Mouse (Mus musculus): Measurements from ENCODE around the gene Rhbdf1. TPM values are rescaled to one million over a fixed set of nuclear protein-coding genes. Genes with fewer than 3 reads are reported as not detected.
A peak's percentile ranks its signal among the peaks of the same experiment; 100 is the strongest.

Rhbdf1 gene
- polyA plus RNA-seq, 1 experiment from 2014 or later = 23.1 TPM

GRCm38 (mm10) chr11:32221225-32221950 lies 712 bp downstream of the Rhbdf1 start:
- Histone ChIP-seq H3K27ac (replicated peaks; ENCODE audit: low read depth, low read length) (peak overlapping the region; percentile 66), H3K4me3 (ENCODE audit: low read depth, low read length) (peak overlapping the region; percentile 79), H3K9ac (ENCODE audit: low read length) (peak overlapping the region; percentile 85), H3K36me3 (ENCODE audit: control insufficient read depth, insufficient read depth, low read length) (no peaks in the 10 kb centered on the region), H3K4me2 (ENCODE audit: low read depth, severe bottlenecking) (peak overlapping the region; percentile 85), H3K9me3 (ENCODE audit: control insufficient read depth, low read length) (no peaks in the 10 kb centered on the region), H3K4me1 (ENCODE audit: control insufficient read depth, insufficient read depth, low read length) (peaks cover 33% of the 10 kb centered on the region), H3K27me3 (ENCODE audit: control insufficient read depth, insufficient read depth, low read length) (no peaks in the 10 kb centered on the region)
- under 1% methylated on average over 46 of the region's 46 CpGs for WGBS
- ATAC-seq (ENCODE audit: insufficient number of reproducible peaks, low FRiP score, low TSS enrichment, low read depth) (peak; percentile 37), DNase-seq (ENCODE audit: low spot score) (peak; percentile 71)

- Histone ChIP-seq H3K9me3 (ENCODE audit: control insufficient read depth, low read length) (no peaks in the 10 kb centered on the region), H3K36me3 (ENCODE audit: control insufficient read depth, insufficient read depth, low read length) (no peaks in the 10 kb centered on the region), H3K4me1 (ENCODE audit: control insufficient read depth, insufficient read depth, low read length) (peaks cover 31% of the 10 kb centered on the region), H3K27me3 (ENCODE audit: control insufficient read depth, insufficient read depth, low read length) (no peaks in the 10 kb centered on the region), H3K27ac (replicated peaks; ENCODE audit: low read depth, low read length) (no peak overlapping the region), H3K4me2 (ENCODE audit: low read depth, severe bottlenecking) (peak overlapping the region; percentile 85), H3K4me3 (ENCODE audit: low read depth, low read length) (peak overlapping the region; percentile 79), H3K9ac (ENCODE audit: low read length) (peak overlapping the region; percentile 85)
- ATAC-seq (ENCODE audit: insufficient number of reproducible peaks, low FRiP score, low TSS enrichment, low read depth) = no peak; the same call in 1 of the 2 replicates
- 34% methylated on average over 10 of the region's 10 CpGs for whole genome bisulfite sequencing
- no peak for DNase-seq (ENCODE audit: low spot score)
Measured at GRCm38 (mm10) chr11:32220607-32221224, 1.4 kb downstream of the Rhbdf1 start.

- ATAC-seq (ENCODE audit: insufficient number of reproducible peaks, low FRiP score, low TSS enrichment, low read depth) (no peak), DNase-seq (ENCODE audit: low spot score) (no peak)
- H3K9me3 ChIP-seq (ENCODE audit: control insufficient read depth, low read length) = no peaks in the 10 kb centered on the region
- H3K4me1 ChIP-seq (ENCODE audit: control insufficient read depth, insufficient read depth, low read length) = peaks cover 17% of the 10 kb centered on the region
- H3K4me3 ChIP-seq (ENCODE audit: low read depth, low read length) = no peak overlapping the region
- H3K4me2 ChIP-seq (ENCODE audit: low read depth, severe bottlenecking) = no peak overlapping the region
- no peak overlapping the region for H3K9ac ChIP-seq (ENCODE audit: low read length)
- 89% methylated on average over 10 of the region's 10 CpGs for WGBS
- peaks cover 3% of the 10 kb centered on the region; the same call in 1 of the 2 replicates for H3K36me3 ChIP-seq (ENCODE audit: control insufficient read depth, insufficient read depth, low read length)
- H3K27me3 ChIP-seq (ENCODE audit: control insufficient read depth, insufficient read depth, low read length) = no peaks in the 10 kb centered on the region
- H3K27ac ChIP-seq (replicated peaks; ENCODE audit: low read depth, low read length) = no peak overlapping the region
Measured at GRCm38 (mm10) chr11:32219287-32219686, 2.8 kb downstream of the Rhbdf1 start.

- peaks cover 17% of the 10 kb centered on the region for H3K4me1 ChIP-seq (ENCODE audit: control insufficient read depth, insufficient read depth, low read length)
- no peak overlapping the region for H3K4me2 ChIP-seq (ENCODE audit: low read depth, severe bottlenecking)
Measured at GRCm38 (mm10) chr11:32218501-32219050, 3.5 kb downstream of the Rhbdf1 start.

GRCm38 (mm10) chr11:32216851-32217250 lies 5.2 kb downstream of the Rhbdf1 start:
- H3K36me3 ChIP-seq (ENCODE audit: control insufficient read depth, insufficient read depth, low read length) = peaks cover 5% of the 10 kb centered on the region; the same call in 1 of the 2 replicates
- no peak overlapping the region for H3K27ac ChIP-seq (replicated peaks; ENCODE audit: low read depth, low read length)
- WGBS = 22% methylated on average over 8 of the region's 8 CpGs
- peaks cover 10% of the 10 kb centered on the region; the same call in 1 of the 2 replicates for H3K4me1 ChIP-seq (ENCODE audit: control insufficient read depth, insufficient read depth, low read length)
- H3K4me2 ChIP-seq (ENCODE audit: low read depth, severe bottlenecking) = no peak overlapping the region
- H3K27me3 ChIP-seq (ENCODE audit: control insufficient read depth, insufficient read depth, low read length) = no peaks in the 10 kb centered on the region
- no peak overlapping the region for H3K4me3 ChIP-seq (ENCODE audit: low read depth, low read length)
- ATAC-seq (ENCODE audit: insufficient number of reproducible peaks, low FRiP score, low TSS enrichment, low read depth) (no peak), DNase-seq (ENCODE audit: low spot score) (peak; percentile 86)
- no peaks in the 10 kb centered on the region for H3K9me3 ChIP-seq (ENCODE audit: control insufficient read depth, low read length)
- peak overlapping the region; percentile 27; the same call in 1 of the 2 replicates for H3K9ac ChIP-seq (ENCODE audit: low read length)

More at GRCm38 (mm10) chr11:32218501-32219050, 3.5 kb downstream of the Rhbdf1 start:
- Histone ChIP-seq H3K27me3 (ENCODE audit: control insufficient read depth, insufficient read depth, low read length) (no peaks in the 10 kb centered on the region), H3K9ac (ENCODE audit: low read length) (0 out of 2 replicates have a peak overlapping the region, but pooled peaks have one; percentile 1), H3K36me3 (ENCODE audit: control insufficient read depth, insufficient read depth, low read length) (peaks cover 5% of the 10 kb centered on the region; the same call in 1 of the 2 replicates), H3K4me3 (ENCODE audit: low read depth, low read length) (no peak overlapping the region), H3K27ac (replicated peaks; ENCODE audit: low read depth, low read length) (no peak overlapping the region; the same call in 1 of the 2 replicates), H3K9me3 (ENCODE audit: control insufficient read depth, low read length) (no peaks in the 10 kb centered on the region)
- WGBS = 63% methylated on average over 6 of the region's 6 CpGs
- ATAC-seq (ENCODE audit: insufficient number of reproducible peaks, low FRiP score, low TSS enrichment, low read depth) (no peak), DNase-seq (ENCODE audit: low spot score) (no peak)

GRCm38 (mm10) chr11:32215372-32216162 lies 6.5 kb downstream of the Rhbdf1 start:
- Histone ChIP-seq H3K4me2 (ENCODE audit: low read depth, severe bottlenecking) (no peak overlapping the region), H3K36me3 (ENCODE audit: control insufficient read depth, insufficient read depth, low read length) (peaks cover 7% of the 10 kb centered on the region; the same call in 1 of the 2 replicates), H3K4me3 (ENCODE audit: low read depth, low read length) (no peak overlapping the region), H3K27me3 (ENCODE audit: control insufficient read depth, insufficient read depth, low read length) (no peaks in the 10 kb centered on the region), H3K9ac (ENCODE audit: low read length) (no peak overlapping the region), H3K27ac (replicated peaks; ENCODE audit: low read depth, low read length) (no peak overlapping the region), H3K4me1 (ENCODE audit: control insufficient read depth, insufficient read depth, low read length) (peaks cover 2% of the 10 kb centered on the region; the same call in 1 of the 2 replicates), H3K9me3 (ENCODE audit: control insufficient read depth, low read length) (no peaks in the 10 kb centered on the region)
- no peak for DNase-seq (ENCODE audit: low spot score)
- WGBS = 91% methylated on average over 18 of the region's 18 CpGs
- no peak for ATAC-seq (ENCODE audit: insufficient number of reproducible peaks, low FRiP score, low TSS enrichment, low read depth)

- H3K9ac ChIP-seq (ENCODE audit: low read length) = no peak overlapping the region
- 0 out of 2 replicates have a peak, but pooled peaks cover 3% of the 10 kb centered on the region for H3K4me1 ChIP-seq (ENCODE audit: control insufficient read depth, insufficient read depth, low read length)
- DNase-seq (ENCODE audit: low spot score) (no peak), ATAC-seq (ENCODE audit: insufficient number of reproducible peaks, low FRiP score, low TSS enrichment, low read depth) (no peak)
- peaks cover 22% of the 10 kb centered on the region for H3K36me3 ChIP-seq (ENCODE audit: control insufficient read depth, insufficient read depth, low read length)
- H3K4me2 ChIP-seq (ENCODE audit: low read depth, severe bottlenecking) = no peak overlapping the region
- 82% methylated on average over 9 of the region's 9 CpGs for WGBS
- no peaks in the 10 kb centered on the region for H3K27me3 ChIP-seq (ENCODE audit: control insufficient read depth, insufficient read depth, low read length)
- no peak overlapping the region for H3K27ac ChIP-seq (replicated peaks; ENCODE audit: low read depth, low read length)
- no peak overlapping the region for H3K4me3 ChIP-seq (ENCODE audit: low read depth, low read length)
- H3K9me3 ChIP-seq (ENCODE audit: control insufficient read depth, low read length) = no peaks in the 10 kb centered on the region
Measured at GRCm38 (mm10) chr11:32210623-32211022, 11.5 kb downstream of the Rhbdf1 start.
